Mouse (Mus musculus) left cerebral cortex, postnatal 36 days (tissue): Measurements from ENCODE around the gene Slc15a4. TPM values are rescaled to one million over a fixed set of nuclear protein-coding genes. Genes with fewer than 3 reads are reported as not detected.

Source experiments
- DNase-seq, 2 experiments: peaks; one replicate each; pipeline ENCODE4 v3.0.0; 2021 to 2022; ENCODE audit warnings: low spot score in 2 of 2, mixed read lengths in 1 of 2
- intact Hi-C: fragments of 180-260 bp; cut with DNase I; formaldehyde crosslinking; loops from one replicate; pipeline ENCODE4 v1.15.1; 2025
- total RNA-seq, 2 experiments: library from RNA; stranded (reverse); gene quantifications; 2 replicates each; pipeline ENCODE4 v1.2.3; 2021

The Slc15a4 gene
- total RNA-seq, 2 experiments from 2014 or later: 18.5 to 26.2 TPM

- intact Hi-C loops: no loop called here
- DNase-seq: no peak
These were observed 8.1 kb downstream of the Slc15a4 start for GRCm38 (mm10) chr5:127624427-127625213.

- DNase-seq: no peak
- intact Hi-C loops: no loop called here
These were observed 11.6 kb downstream of the Slc15a4 start for GRCm38 (mm10) chr5:127621108-127621507.

- no peak for DNase-seq
- intact Hi-C loops: no loop called here
These were observed 12.3 kb downstream of the Slc15a4 start for GRCm38 (mm10) chr5:127620371-127620770.

- no peak for DNase-seq
- intact Hi-C loops: loop anchor here (10.0 kb wide), 1 partner anchor 816 kb away; the partner anchor contains the start of gene Tmem132d
These were observed 13.9 kb downstream of the Slc15a4 start for GRCm38 (mm10) chr5:127618834-127619233.

GRCm38 (mm10) chr5:127616884-127617635 is 15.6 kb downstream of the Slc15a4 start:
- intact Hi-C loops: loop anchor here (10.0 kb wide), 1 partner anchor 818 kb away; the partner anchor contains the start of gene Tmem132d

DNA sequence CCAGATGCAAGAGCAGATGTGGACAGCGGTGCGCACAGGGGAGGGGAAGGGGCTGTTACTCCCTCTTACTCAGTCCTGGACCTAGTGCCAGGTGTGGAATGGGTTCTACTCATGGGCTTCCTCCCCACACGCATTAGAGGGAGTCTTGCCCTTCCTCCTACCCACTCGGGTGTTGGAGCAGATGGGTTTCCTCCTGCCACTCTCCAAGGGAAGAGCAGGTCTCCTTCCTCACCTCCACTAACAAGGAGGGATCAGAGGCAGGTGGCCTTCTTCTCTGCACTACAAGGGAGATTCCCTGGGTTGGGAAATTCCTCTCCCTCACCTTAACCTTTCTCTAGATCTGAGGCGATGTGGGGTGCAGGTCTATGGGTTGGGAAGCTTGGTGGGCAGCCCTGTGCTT is 16.5 kb downstream of the Slc15a4 start:
- DNase-seq: no peak
- intact Hi-C loops: loop anchor here (10.0 kb wide), 1 partner anchor 819 kb away; the partner anchor contains the start of gene Tmem132d

More at GRCm38 (mm10) chr5:127616884-127617635, 15.6 kb downstream of the Slc15a4 start:
- DNase-seq: peak; percentile 98 to 99

GRCm38 (mm10) chr5:127615459-127615858 is 17.2 kb downstream of the Slc15a4 start:
- no peak for DNase-seq
- intact Hi-C loops: loop anchor here (10.0 kb wide), 1 partner anchor 819 kb away; the partner anchor contains the start of gene Tmem132d

- DNase-seq: no peak
- intact Hi-C loops: loop anchor here (10.0 kb wide), 1 partner anchor 822 kb away; the partner anchor contains the start of gene Tmem132d
These were observed 20.3 kb downstream of the Slc15a4 start for GRCm38 (mm10) chr5:127612397-127612796.

- intact Hi-C loops: loop anchor here (10.0 kb wide), 1 partner anchor 823 kb away; the partner anchor contains the start of gene Tmem132d
- DNase-seq: no peak
These were observed 20.8 kb downstream of the Slc15a4 start for GRCm38 (mm10) chr5:127611881-127612280.

DNA sequence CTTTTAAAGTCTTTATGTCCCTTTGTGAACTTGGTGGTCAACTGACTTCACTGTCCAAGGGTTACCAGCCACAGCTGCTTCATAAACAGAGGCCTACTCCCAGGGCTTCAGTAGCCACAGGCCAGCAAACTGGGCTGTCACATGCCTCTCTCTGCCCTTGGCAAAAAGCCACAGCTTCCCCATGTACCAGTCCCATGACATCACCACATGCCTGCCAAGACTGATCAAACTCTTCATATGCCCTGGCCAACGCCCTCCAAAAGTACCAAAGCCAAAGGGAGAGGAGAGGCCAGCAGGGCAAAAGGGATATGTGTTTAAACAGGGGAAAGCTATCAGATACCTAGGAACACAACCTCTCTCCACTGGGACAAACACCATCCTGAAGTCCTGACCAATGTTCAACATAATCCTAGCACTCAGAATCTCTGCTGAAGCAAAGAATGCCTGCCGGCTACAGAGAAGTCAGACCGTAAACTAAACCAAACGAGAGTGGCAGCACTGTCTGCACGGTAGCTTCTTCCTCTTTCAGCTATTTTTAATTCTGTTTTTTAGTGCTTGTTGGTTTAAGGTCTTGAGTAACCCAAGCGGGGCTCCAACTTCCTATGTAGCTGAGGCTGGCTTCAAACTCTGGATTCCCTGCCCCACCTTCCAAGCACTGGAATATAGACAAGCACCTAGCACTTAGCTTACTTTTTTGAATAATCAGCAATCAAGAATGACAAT is 21.7 kb downstream of the Slc15a4 start:
- intact Hi-C loops: loop anchor here (10.0 kb wide), 1 partner anchor 824 kb away; the partner anchor contains the start of gene Tmem132d

DNA sequence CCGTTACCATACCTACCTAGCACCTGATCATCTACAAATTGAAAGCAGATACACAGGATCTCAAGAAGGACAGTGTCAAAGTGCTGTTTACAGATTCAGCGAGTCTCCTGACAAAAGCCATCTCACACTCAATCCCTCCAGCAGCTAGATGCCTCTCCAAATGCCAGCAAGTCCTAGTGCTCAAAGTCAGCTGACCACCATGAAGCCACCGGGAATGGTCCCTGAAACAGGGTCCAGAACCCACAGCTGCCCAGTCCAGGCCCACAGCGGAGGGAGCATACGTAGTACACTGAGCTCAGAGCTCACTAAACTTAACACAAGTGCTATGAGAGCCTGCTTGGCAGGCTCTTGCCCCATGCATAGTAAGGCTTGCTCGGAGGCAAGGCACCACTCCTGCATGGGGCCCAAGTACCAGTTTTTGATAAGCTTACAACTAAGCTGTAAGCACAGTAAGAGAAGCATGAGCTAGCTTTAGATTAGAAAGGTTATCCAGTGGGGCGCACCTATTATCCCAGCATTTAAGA is 23.4 kb downstream of the Slc15a4 start:
- DNase-seq: no peak
- intact Hi-C loops: no loop called here

More for the DNA sequence above, 21.7 kb downstream of the Slc15a4 start:
- peak in 1 of 2 experiments; percentile 41 for DNase-seq

GRCm38 (mm10) chr5:127607507-127607906 is 25.2 kb downstream of the Slc15a4 start:
- no peak for DNase-seq
- intact Hi-C loops: no loop called here

DNA sequence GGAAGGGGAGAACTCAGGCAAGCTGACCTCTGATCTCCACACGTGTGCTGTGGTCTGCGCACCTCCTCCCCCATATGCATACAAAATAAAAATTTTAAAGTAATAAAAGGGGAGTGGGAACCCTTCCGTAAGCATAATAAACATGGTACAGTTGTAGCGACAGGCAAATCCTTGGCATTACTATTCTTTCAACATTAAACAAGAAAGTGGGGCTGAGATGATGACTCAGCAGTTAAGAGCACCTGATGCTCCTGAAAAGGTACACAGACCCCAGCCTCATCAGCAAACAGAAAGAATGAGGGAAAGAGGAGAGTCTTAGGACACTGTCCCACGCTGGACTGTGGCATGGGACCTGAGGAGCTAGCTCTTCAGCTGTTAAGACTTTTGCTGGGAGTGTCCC is 29.7 kb downstream of the Slc15a4 start:
- no peak for DNase-seq
- intact Hi-C loops: no loop called here

- no peak for DNase-seq
- intact Hi-C loops: no loop called here
These were observed 35.8 kb downstream of the Slc15a4 start for GRCm38 (mm10) chr5:127596862-127597261.

- DNase-seq: no peak
- intact Hi-C loops: no loop called here
These were observed 37.0 kb downstream of the Slc15a4 start for GRCm38 (mm10) chr5:127595676-127596075.

- intact Hi-C loops: loop anchor here (5.0 kb wide), 1 partner anchor 844 kb away; no protein-coding TSS in a partner anchor
- no peak for DNase-seq
These were observed 39.8 kb downstream of the Slc15a4 start for GRCm38 (mm10) chr5:127592854-127593253.

DNA sequence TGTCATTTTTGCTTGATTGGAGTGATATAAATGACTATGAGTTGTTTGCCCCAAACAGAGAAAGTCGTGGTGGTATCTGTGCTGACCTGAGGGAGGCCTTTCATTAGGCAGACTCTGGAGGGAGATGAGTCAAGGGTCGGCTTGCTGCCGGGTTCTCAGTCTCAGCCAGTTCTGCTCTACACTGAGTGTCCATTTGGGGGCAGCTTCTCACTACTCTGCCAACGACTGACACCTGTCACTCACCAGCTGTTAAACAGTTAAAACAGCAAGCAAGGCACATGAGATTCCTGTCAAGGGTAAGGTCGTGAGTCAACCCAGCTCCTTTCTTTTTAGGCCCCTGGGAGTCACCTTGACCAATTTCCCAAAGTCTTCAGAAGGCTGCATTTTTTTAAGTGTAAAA is 40.3 kb downstream of the Slc15a4 start:
- intact Hi-C loops: loop anchor here (5.0 kb wide), 1 partner anchor 845 kb away; no protein-coding TSS in a partner anchor
- no peak for DNase-seq

GRCm38 (mm10) chr5:127587854-127588253 is 44.8 kb downstream of the Slc15a4 start:
- intact Hi-C loops: no loop called here

DNA sequence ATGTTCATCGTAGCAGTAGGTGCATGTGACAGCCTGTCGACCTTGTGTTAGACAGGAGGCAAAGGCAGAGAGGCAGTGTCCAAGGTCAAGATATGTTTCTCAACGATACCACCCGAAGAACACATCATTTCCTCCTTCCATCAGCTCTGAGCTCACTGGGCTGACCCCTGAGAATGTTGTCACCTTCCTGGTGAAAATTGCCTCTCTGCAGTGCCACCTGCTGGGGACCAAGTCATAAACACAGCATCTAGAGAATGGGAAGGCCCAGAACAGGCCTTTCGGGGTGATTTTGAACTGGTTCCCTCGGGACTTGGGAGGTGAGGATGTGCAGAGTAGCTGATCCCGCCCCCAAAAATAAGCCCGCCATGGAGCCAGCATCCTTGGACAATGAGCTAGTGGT is 49.0 kb downstream of the Slc15a4 start:
- intact Hi-C loops: loop anchor here (5.0 kb wide), 1 partner anchor 336 kb away; no protein-coding TSS in a partner anchor
- DNase-seq: no peak

More at GRCm38 (mm10) chr5:127587854-127588253, 44.8 kb downstream of the Slc15a4 start:
- no peak for DNase-seq
